Mouse (Mus musculus) natural killer cell, adult 2 months (primary cell): ENCODE results near the gene Cyp4b1.
"Not testable (repeated sequence)": the region's sequence is repeated elsewhere in the genome, so short reads cannot be mapped to it uniquely, and the experiment has no call there.

Experiments used
- DNase-seq, 2 experiments: peaks; one replicate each; pipeline ENCODE4 v3.0.0; 2022; ENCODE audit warnings: low spot score in 2 of 2

The Cyp4b1 gene

DNA sequence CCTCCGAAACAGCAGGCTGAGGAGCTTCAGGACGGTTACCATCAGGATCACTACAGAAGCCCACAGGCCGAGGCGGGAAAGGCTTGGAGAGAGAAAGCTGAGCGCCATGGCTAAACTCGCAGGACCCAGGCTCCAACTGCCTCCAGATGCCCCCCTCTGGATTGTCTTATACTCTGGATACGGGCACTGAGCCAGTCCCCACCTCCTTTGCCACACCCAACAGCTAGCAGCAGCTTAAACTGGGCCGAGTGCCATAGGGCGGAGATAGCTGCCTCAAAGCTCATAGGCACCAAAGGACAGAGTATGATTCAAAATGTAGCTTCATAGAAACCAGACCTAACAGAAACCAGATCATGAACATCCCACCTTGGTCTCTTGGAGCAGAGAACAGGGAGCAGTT, at the start of gene Cyp4b1:
Cyp4b1 (minus strand) TSS at position 144 of the 400 bp plus-strand sequence.
- no peak for DNase-seq

DNA sequence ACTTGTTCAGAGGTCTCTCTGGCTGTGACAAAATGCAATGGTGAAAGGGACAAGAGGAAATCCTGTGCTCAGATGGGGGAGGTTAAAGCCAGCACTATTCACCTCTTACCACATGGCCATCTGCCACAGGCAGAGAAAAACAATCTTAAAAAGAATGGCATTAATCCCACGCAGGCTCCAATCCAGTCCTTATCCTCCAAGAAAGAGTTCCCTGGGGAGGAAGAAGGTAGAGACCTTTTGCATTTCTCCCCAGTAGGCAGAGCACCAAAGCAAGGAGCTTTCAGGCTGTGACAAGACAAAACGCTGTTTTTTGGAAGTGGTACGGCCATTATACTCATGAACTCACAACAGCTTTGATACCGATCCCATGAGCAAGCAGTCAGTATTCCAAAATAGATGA, 38.8 kb upstream of the Cyp4b1 start:
- no peak for DNase-seq

DNA sequence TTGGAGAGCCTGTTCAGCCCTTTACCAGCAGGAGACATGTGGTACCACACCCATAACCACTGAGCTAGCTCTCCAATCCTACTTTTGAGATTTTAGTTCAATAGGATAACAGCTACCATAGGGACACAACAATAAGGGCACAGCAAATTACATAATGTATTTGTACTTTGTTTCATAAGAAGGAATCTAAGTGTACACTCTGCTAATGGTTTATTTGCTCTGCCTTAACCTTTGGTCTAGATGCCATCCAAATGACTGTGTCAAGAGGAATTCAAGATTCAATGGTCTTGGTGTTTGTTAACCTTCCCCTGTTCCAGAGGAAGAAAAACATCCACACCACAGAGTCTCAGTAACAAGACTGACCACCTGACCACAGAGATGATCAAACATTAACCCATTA, 11.7 kb upstream of the Cyp4b1 start:
- DNase-seq: no peak

DNA sequence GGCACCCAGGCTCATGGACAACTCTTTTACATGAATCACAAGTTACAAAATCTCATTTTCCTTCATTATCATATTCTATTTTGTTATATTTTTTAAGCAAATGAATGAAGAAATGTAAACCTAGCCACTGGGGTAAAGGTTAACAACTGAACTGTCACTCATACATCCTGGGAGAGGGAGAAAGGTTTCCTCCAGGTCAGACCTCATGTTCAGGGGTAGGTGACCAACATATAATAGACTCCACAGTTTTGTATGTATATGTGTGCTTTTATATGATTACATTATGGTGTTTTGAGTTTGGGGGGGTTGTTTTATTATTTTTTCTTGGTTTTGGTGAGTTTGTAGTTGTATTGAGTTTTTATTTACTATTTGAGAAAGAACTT, 10.3 kb upstream of the Cyp4b1 start:
- DNase-seq: no peak

DNA sequence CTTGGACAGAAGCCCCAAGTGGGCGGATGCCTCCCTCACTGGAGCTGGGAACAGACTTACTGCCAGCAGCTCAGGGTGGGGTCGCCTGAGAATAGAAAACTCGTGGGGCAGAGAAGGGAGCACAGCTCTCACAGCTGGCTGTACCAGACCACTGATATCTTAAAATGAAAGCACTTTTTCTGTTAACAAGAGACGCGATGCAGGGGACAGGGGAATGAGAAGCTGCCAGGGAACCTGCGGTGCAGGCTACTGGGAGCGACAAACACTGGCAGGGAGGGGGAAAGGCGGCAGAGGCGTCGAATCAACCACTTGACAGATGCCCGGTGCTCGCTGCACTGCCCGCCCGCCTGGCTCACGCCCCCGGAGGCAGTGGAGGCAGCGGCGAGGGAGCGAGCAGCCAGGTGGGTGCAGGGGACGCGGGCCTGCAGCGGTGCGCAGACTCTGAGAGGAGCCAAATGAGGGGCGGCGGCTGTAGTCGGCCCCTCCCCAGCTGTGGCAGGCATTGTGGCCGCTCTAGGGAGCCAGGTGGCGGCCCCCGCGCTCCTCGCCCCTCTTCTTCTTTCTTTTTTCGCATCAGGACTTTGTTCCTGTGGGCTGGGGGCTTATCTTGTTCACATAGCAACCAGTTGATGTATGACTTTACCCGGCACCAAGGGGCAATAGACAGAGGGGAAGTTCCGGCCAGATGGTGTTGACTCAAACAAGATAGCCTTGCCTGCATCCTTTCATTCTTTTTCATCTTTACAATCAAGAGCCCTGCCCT, 9.8 kb upstream of the Cyp4b1 start:
- DNase-seq: no peak

DNA sequence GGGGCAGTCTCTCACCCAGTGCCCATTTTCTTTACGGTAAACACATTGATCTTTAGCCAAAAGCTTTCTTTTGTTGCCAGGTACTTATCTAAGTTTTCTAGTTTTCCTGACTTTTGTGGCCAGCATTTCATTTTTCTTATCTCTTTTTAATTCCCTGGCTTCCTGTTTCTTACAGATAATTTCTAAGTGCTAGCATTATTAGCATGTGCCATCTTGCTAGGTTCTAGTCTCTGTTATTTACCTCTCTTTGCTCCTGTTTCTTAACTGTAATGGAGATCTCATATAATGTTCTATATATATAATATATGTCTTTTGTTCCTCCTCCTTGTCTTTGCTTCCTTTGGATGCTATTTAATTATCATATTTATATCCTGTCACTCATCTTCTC, 9.0 kb upstream of the Cyp4b1 start:
- DNase-seq: not testable (repeated sequence)

DNA sequence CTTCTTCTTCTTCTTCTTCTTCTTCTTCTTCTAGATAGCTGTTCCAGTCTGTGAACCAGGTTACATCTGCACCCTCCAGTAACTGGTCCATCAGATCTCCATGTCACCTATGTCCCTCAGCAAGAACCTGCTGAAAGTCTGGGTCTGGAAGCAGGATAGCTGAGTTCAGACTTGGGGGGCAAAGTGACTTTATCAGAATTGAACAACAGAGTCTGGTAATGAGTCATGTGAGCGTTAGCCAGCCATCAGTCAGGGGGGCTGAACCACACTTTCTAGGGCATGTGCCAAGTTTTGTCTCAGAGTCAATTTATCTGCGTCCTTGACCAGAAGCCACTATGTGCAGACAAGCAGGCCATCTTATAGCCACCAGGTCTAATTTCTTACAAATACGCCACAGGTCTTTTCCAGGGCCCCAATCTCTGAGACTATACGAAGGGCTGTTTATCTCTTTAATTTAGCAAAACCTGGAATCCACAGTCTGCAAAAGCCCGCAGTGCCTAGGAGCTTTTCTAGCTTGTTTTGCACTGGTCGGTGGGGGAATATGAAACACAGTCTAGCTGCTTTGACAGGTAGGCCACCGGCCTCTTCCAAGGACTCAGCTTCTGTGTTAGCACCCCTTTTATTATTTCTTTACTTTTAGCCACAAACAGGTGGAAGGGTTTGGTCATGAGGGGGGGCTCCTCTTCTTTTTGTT, 8.5 kb upstream of the Cyp4b1 start:
- not testable (repeated sequence) for DNase-seq

DNA sequence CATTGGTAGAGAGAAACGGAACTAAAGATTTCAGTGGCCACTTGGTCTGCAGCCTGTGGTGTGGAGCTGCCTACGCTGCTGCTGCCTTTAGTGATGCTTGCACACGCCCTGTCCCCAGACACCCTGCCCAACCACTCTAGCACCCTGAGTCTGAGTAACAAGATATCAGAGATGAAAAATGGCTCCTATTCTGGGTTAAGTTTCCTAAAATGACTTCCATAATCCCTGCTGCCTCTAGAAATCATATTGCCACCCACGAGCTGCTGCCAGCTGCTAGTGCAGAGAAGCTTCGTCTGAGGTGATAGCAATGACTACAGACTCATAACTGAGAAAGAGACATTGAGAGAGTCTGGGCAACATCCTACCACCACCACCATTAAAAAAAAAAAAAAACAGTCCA, 3.3 kb upstream of the Cyp4b1 start:
- DNase-seq: no peak

DNA sequence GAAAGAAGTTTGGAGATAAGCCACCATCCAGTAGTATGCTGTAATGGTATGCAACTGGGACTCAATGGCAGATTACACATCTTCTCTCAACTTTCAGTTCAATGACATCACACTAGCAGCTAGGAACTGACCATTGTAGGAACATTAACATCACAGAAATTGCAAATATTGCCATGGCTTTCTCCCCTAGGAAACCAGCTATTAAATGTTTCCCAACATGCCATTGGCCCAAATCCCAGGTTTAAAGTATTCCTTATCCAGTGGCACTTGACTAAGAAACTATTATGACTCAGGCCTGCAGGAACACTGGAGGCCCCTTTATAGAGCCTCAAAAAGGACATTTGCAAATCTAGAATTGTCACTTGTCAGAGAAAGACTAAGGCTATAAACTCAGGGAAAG, 1.8 kb upstream of the Cyp4b1 start:
- DNase-seq: no peak

DNA sequence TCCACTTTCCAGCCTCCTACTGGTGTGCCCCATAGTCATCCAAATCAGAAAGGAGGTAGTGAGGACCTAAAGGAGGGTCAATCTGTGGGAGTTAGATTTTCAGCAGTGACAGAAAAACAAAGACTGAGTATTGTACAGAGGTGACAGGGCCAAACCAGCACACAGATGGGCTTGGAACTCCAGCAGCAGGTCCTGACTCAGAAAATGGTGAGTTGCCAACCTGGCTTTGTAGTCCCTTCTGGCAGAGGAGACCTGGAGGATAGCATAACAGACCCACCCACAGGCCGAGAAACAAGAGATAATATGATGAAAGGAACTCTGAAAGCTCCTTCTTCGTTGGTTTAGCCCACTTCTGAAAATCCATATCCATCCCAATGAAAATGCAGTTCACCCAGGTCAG, 1.2 kb upstream of the Cyp4b1 start:
- no peak for DNase-seq

DNA sequence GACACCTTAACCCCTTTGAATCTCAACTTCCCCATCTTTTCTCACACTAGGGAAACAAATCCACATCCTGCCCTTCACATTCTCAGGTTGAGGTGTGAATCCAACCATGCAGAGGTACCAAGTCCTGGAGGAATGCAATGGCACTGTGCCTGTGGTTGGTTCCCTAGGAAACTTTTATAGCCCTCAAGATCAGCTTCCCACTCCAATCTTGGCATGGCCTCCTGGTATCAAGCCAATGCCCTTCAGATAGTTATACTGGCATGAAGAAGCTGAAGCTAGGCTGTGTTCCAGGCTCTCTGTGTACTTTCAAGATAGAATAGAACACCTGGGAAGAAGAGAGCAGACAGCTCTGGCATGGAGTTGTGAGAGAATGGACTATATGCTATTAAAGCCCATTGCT, 2.2 kb downstream of the Cyp4b1 start:
- DNase-seq: no peak

DNA sequence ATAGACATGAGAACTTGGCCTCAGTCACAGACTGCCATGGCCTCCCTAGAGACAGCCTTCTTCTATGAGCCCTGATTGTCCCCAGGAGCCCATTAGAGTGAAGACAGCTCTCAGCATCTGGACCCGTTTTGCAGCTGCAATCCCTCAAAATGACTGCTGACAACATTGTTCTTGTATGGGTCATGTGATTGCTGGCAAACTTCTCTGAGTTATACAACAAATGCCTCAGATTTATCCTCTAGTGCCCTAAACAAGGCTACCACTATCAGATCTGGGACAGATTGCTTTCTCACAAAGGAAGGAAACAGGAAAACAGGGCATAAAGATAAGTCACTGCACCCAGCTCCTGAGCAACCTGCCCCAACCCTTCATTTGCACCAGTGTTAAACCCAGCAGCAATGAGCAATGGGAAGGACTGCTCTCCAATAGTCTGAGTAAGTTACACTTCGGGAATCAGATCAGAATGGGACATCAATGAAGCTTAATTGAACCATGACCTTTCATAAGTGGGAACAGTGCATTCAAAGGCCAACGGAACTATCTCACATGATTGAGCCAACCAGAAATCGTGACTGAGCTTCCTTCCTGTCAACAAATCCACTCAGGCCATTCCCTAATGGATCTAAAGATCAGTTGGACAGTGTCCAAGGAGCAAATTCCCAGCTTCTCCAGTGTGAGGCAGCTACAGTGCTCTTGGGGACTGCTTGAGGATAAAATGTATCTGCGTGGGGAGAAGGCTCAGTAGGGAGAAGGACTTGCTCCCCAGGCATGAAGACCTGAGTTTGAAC, 4.4 kb downstream of the Cyp4b1 start:
- DNase-seq: no peak

DNA sequence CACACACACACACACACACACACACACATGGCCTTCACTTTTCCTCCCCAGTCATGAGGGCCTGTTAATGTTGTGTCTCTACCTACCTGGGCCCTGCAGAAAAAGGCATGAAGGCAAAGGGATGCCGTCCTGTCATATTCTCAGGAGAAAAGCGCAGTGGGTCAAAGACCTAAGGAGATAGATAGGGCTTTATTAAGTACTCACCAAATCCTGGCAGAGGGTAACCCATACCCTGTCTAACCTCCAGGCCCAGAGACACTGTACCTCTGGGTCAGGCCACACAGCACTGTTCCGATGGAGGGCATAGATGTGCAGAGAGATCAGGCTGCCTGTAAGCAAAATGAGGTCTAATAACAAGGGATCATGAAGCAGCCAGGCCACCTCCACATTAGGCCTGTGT, 22.0 kb downstream of the Cyp4b1 start:
- DNase-seq: not testable (repeated sequence)

DNA sequence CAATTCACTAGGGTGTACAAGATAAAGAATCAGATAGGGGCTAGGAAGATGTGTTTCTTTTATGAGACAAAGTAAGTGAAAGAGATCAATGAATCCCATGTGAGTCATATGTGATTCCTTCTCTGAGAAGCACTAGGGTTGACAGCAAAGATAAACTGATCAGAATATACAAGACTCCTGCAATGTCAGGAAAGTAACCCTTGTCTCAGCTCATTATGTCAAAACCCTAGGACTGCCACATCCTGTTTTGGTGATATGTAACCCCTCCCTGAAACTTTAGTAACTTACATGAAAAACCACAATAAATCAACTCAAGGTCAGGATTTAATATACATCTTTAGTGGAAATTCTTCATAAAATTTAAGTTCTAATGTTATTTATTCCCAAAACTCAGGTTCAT, 33.5 kb downstream of the Cyp4b1 start:
- DNase-seq: no peak

DNA sequence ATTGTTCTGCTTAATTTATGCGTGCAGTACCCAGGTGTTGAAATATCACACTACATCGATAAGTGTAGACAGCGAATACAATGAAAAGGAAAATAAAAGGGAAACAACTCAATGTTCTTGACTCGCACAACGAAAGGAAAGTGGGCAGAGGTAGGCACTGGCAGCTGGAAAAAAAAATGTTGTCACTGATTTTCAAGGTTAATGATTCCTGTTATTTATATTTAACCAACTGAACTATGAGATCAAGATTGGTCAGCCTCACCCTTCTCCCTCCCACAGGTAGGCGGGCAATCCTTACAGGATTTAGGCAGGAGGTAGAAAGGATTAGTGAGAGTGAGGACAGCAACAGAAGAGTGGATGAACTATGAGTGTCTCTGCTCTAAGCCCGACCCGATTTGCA, 46.9 kb downstream of the Cyp4b1 start, which contains the start of gene Cyp4a32:
Cyp4a32 (plus strand) TSS at position 359 of the 400 bp plus-strand sequence.
- not testable (repeated sequence) for DNase-seq

DNA sequence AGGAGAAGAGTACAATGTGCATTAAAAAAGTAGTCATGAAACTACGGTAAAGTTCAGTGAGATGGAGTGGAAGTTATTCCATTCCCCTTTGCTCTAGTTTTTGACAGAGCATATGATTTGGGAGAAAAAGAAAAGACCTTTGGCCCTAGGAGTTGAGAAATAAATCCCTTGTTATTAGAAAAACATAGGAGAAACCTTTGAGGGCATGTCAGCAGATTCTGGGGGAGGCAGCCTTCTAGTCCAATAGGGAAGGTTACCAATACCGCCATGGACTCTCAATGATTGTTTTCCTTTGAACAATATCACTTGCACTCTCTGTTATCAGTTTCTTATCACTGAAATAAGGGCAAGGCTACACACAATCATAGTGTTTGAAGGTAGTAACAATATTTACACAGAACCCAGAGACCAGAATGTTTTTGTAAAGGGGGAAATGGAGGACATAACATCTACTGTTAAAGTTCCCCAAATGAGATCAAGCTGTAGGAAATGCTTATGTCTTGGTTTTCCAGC, 50.6 kb downstream of the Cyp4b1 start:
- DNase-seq: no peak

DNA sequence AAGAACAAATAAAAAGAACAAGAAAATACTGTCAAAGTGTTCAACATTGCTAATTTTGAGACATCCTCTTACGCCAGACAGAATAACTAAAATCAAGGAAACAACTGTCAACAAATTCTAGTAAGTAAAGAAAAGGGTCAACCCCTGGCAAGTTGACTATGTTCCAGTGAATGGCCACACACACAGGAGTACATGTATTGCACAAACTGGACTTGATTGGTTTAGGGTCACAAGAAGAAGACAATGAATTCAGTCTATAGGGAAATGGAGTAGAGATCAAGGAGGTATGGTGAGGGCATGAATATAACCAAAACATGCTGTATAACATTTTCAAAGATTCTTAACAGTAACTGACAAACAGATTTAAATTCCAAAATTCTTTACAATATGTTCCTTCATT, 51.2 kb downstream of the Cyp4b1 start:
- DNase-seq: no peak

DNA sequence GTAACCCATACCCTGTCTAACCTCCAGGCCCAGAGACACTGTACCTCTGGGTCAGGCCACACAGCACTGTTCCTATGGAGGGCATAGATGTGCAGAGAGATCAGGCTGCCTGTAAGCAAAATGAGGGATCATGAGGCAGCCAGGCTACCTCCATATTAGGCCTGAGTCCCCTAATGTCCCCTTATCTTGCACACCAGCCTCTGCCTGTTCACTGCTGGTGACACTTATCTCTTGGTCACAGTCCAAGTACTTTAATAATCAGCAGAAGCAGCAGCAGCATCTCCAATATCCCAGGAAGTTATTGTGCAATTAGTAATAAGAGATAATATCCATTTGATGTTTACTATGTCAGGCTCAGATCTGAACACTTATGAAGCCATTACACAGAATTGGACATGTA, 64.5 kb downstream of the Cyp4b1 start:
- DNase-seq: no peak

DNA sequence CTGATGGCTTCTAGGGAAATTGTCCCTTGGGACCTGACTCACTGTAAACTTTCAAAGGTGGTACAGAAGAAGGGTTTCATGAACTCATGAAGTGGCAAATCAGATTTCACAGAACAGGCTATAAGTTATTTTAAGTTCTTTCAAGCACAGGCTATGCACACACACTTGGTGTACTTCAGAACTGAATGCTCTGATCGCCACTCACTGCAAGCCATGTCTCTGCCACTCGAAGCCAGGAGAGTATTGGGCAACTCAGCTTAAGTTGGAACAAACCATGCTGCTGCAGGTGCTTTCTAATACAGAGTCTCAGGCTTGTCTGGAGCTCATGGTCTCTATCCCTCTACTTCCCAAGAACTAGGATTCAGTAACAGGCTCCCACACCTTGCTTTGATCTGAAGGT, 71.7 kb downstream of the Cyp4b1 start:
- no peak for DNase-seq

DNA sequence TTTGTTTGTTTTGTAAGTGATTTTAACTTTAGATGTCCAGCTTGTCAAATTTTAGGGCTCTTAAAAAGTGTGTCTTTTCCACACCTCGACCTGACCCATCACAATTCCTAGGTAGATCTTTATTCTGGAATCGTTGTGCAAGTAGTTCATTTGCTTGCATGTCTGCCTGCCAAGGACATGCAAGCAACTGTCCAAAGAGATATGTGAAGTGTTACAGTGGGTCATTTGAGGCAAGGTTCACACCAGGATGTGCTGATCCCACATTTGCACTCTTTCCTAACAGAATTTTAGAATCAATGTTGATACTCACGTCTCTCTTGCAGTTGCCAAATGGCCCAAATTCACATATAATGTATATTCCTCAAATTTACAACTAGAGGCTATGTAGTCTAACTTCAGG, 72.3 kb downstream of the Cyp4b1 start:
- no peak for DNase-seq
